ENCODE assay signal across 12 mouse cellular contexts in the genomic region with DNA sequence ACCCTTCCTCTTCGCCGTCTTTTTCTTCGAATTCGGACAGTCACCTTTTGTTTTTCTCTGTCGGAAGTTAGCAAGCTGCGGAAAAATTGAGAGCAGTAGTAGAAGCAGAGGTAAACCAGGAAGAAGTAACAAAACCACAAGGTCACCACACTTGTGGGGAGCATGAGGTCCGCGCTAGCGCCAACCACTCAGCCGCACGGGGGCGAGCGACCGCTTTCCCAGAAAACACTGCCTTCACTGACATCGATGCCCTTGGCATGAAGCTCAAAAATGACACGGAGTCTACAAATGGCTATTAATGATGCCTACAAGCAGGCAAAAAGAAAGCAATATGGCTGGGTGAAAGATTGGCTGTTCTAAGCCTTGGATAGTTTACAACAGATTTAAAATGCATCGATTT. TPM values are rescaled to one million over a fixed set of nuclear protein-coding genes. Genes with fewer than 3 reads are reported as not detected.
A peak's percentile ranks its signal among the peaks of the same experiment; 100 is the strongest.
DNase-seq lines count a peak whose midpoint lies in the region; ATAC-seq lines count a peak whose summit lies in the region.
"Had no signal": no experiment of that assay in that cellular context is flagged by ENCODE, and none has a peak within 500 bp of the region (broad histone marks: within the 10 kb centered on the region; RNA-seq: fewer than 3 reads in every experiment).

AC141477.1 (minus strand) TSS at position 164 of the 400 bp plus-strand sequence.

- no peak for ATAC-seq in midbrain, embryonic 11.5 days (ENCODE audit: low FRiP score)
- ATAC-seq in embryonic facial prominence, embryonic 13.5 days (ENCODE audit: insufficient number of reproducible peaks, insufficient read depth, low FRiP score, low TSS enrichment, low read depth), result no peak
- no peak for ATAC-seq in midbrain, embryonic 14.5 days (ENCODE audit: low FRiP score, low TSS enrichment)
- no peak for ATAC-seq in kidney, embryonic 14.5 days (ENCODE audit: low FRiP score, low TSS enrichment)

- H3K9me3 ChIP-seq in heart, embryonic 10.5 days, result no peaks in the 10 kb centered on the region
- H3K9me3 ChIP-seq in midbrain, embryonic 10.5 days (replicated peaks), result no peaks in the 10 kb centered on the region
- no peaks in the 10 kb centered on the region for H3K9me3 ChIP-seq in midbrain, embryonic 11.5 days (ENCODE audit: control insufficient read depth, low read length)
- H3K9me3 ChIP-seq in embryonic facial prominence, embryonic 13.5 days, result no peaks in the 10 kb centered on the region
- no peaks in the 10 kb centered on the region for H3K9me3 ChIP-seq in midbrain, embryonic 14.5 days (ENCODE audit: control insufficient read depth, low read length)
- H3K9me3 ChIP-seq in kidney, embryonic 14.5 days (ENCODE audit: control insufficient read depth, low read length), result no peaks in the 10 kb centered on the region

- H3K27ac ChIP-seq in heart, embryonic 10.5 days, result no peak within 1 kb of the TSS
- no peak within 1 kb of the TSS for H3K27ac ChIP-seq in midbrain, embryonic 10.5 days (replicated peaks)
- H3K27ac ChIP-seq in midbrain, embryonic 11.5 days (ENCODE audit: low read depth, low read length), result no peak within 1 kb of the TSS
- H3K27ac ChIP-seq in embryonic facial prominence, embryonic 13.5 days, result no peak within 1 kb of the TSS
- H3K27ac ChIP-seq in midbrain, embryonic 14.5 days (replicated peaks; ENCODE audit: low read depth, low read length), result no peak within 1 kb of the TSS
- H3K27ac ChIP-seq in kidney, embryonic 14.5 days (ENCODE audit: low read depth, low read length), result no peak within 1 kb of the TSS

- peak within 1 kb of the TSS; percentile 91 for H3K4me3 ChIP-seq in heart, embryonic 10.5 days
- peak within 1 kb of the TSS; percentile 88 for H3K4me3 ChIP-seq in midbrain, embryonic 10.5 days
- no peak within 1 kb of the TSS for H3K4me3 ChIP-seq in midbrain, embryonic 11.5 days (ENCODE audit: low read depth, low read length)
- peak within 1 kb of the TSS; percentile 79 for H3K4me3 ChIP-seq in embryonic facial prominence, embryonic 13.5 days
- no peak within 1 kb of the TSS for H3K4me3 ChIP-seq in midbrain, embryonic 14.5 days (replicated peaks; ENCODE audit: low read depth, low read length)
- H3K4me3 ChIP-seq in kidney, embryonic 14.5 days (ENCODE audit: low read length), result no peak within 1 kb of the TSS; the same call in 1 of the 2 replicates

- H3K27me3 ChIP-seq in heart, embryonic 10.5 days (ENCODE audit: insufficient read depth, poor library complexity, severe bottlenecking), result no peaks in the 10 kb centered on the region
- no peaks in the 10 kb centered on the region for H3K27me3 ChIP-seq in midbrain, embryonic 10.5 days (ENCODE audit: low read depth, poor library complexity, severe bottlenecking)
- H3K27me3 ChIP-seq in midbrain, embryonic 11.5 days (ENCODE audit: control insufficient read depth, insufficient read depth, low read length), result no peaks in the 10 kb centered on the region
- H3K27me3 ChIP-seq in embryonic facial prominence, embryonic 13.5 days, result no peaks in the 10 kb centered on the region
- H3K27me3 ChIP-seq in midbrain, embryonic 14.5 days (ENCODE audit: control insufficient read depth, insufficient read depth, low read length), result no peaks in the 10 kb centered on the region
- no peaks in the 10 kb centered on the region for H3K27me3 ChIP-seq in kidney, embryonic 14.5 days (ENCODE audit: control insufficient read depth, insufficient read depth, low read length)

- peaks cover 21% of the 10 kb centered on the region for H3K4me1 ChIP-seq in heart, embryonic 10.5 days
- peaks cover 24% of the 10 kb centered on the region for H3K4me1 ChIP-seq in midbrain, embryonic 10.5 days
- H3K4me1 ChIP-seq in midbrain, embryonic 11.5 days (ENCODE audit: control insufficient read depth, insufficient read depth, low read length), result peaks cover 4% of the 10 kb centered on the region
- H3K4me1 ChIP-seq in embryonic facial prominence, embryonic 13.5 days, result peaks cover 20% of the 10 kb centered on the region
- peaks cover 12% of the 10 kb centered on the region for H3K4me1 ChIP-seq in midbrain, embryonic 14.5 days (ENCODE audit: control insufficient read depth, insufficient read depth, low read length)
- H3K4me1 ChIP-seq in kidney, embryonic 14.5 days (ENCODE audit: control insufficient read depth, insufficient read depth, low read length), result peaks cover 17% of the 10 kb centered on the region

- 94% methylated on average over 17 of the region's 17 CpGs for WGBS in heart, embryonic 10.5 days
- WGBS in midbrain, embryonic 10.5 days, result 95% methylated on average over 17 of the region's 17 CpGs
- 95% methylated on average over 17 of the region's 17 CpGs for WGBS in midbrain, embryonic 11.5 days
- 96% methylated on average over 17 of the region's 17 CpGs for WGBS in embryonic facial prominence, embryonic 13.5 days
- WGBS in midbrain, embryonic 14.5 days, result 96% methylated on average over 17 of the region's 17 CpGs
- 98% methylated on average over 17 of the region's 17 CpGs for WGBS in kidney, embryonic 14.5 days

- H3K36me3 ChIP-seq in heart, embryonic 10.5 days, result peaks cover 50% of the 10 kb centered on the region
- peaks cover 54% of the 10 kb centered on the region for H3K36me3 ChIP-seq in midbrain, embryonic 10.5 days
- peaks cover 8% of the 10 kb centered on the region; the same call in 1 of the 2 replicates for H3K36me3 ChIP-seq in midbrain, embryonic 11.5 days (ENCODE audit: control insufficient read depth, insufficient read depth, low read length)
- H3K36me3 ChIP-seq in embryonic facial prominence, embryonic 13.5 days, result peaks cover 45% of the 10 kb centered on the region
- H3K36me3 ChIP-seq in midbrain, embryonic 14.5 days (ENCODE audit: control insufficient read depth, insufficient read depth, low read length), result peaks cover 31% of the 10 kb centered on the region
- peaks cover 37% of the 10 kb centered on the region for H3K36me3 ChIP-seq in kidney, embryonic 14.5 days (ENCODE audit: control insufficient read depth, insufficient read depth, low read length)

- no peak for DNase-seq in heart, embryonic 10.5 days (ENCODE audit: low spot score)
- no peak for DNase-seq in heart, adult 8-10 months (ENCODE audit: low spot score)
- DNase-seq in midbrain, embryonic 10.5 days (ENCODE audit: low spot score), result no peak
- DNase-seq in midbrain, embryonic 11.5 days (ENCODE audit: low spot score, missing footprints), result no peak
- no peak for DNase-seq in midbrain, embryonic 14.5 days
- DNase-seq in urinary bladder, adult 18-20 months (ENCODE audit: low spot score in 2 of 2), result no peak
- DNase-seq: embryo, embryonic 11 days; heart, postnatal 36 days; spleen, adult 18-20 months had no signal

- no peak within 1 kb of the TSS for H3K9ac ChIP-seq in midbrain, embryonic 11.5 days (ENCODE audit: low read length)
- no peak within 1 kb of the TSS for H3K9ac ChIP-seq in embryonic facial prominence, embryonic 13.5 days
- H3K9ac ChIP-seq in midbrain, embryonic 14.5 days (replicated peaks; ENCODE audit: low read length), result no peak within 1 kb of the TSS
- no peak within 1 kb of the TSS for H3K9ac ChIP-seq in kidney, embryonic 14.5 days (ENCODE audit: low read depth, low read length)

- no peak within 1 kb of the TSS for H3K4me2 ChIP-seq in midbrain, embryonic 11.5 days
- peak within 1 kb of the TSS; percentile 83 for H3K4me2 ChIP-seq in embryonic facial prominence, embryonic 13.5 days
- H3K4me2 ChIP-seq in midbrain, embryonic 14.5 days (ENCODE audit: low read length), result peak within 1 kb of the TSS; percentile 71; the same call in 1 of the 2 replicates
- no peak within 1 kb of the TSS for H3K4me2 ChIP-seq in kidney, embryonic 14.5 days (replicated peaks; ENCODE audit: low read depth, low read length)

RNA-seq across cellular contexts. Expression of gene AC141477.1, which starts in this region (rescaled TPM):
- polyA plus RNA-seq in heart, embryonic 10.5 days (2016; fragmentation: Nextera tagmentation; extraction: Ambion mirVana), result not detected in 2 replicates
- 1 to 10 TPM in 1 of 4 experiments, not detected in 3; 3.1 TPM for total RNA-seq in heart, adult 8-10 months (2022)
- not detected in 2 replicates for polyA plus RNA-seq in midbrain, embryonic 10.5 days (2016; fragmentation: Nextera tagmentation; extraction: Ambion mirVana)
- not detected in 2 replicates for polyA plus RNA-seq in midbrain, embryonic 11.5 days (2014; fragmentation: Nextera tagmentation; extraction: Ambion mirVana)
- polyA plus RNA-seq in embryonic facial prominence, embryonic 13.5 days (2015; fragmentation: Nextera tagmentation; extraction: Ambion mirVana), result 2.1 TPM in 1 of 2 replicates, not detected in the other
- polyA plus RNA-seq in midbrain, embryonic 14.5 days (2014; fragmentation: Nextera tagmentation; extraction: Ambion mirVana), result not detected in 2 replicates
- not detected in 2 replicates for polyA plus RNA-seq in kidney, embryonic 14.5 days (2014; fragmentation: Nextera tagmentation; extraction: Ambion mirVana)
- total RNA-seq: heart, postnatal 36 days; layer of hippocampus, postnatal 14 days had no signal

Comparison
In these comparisons a context has a peak if more than half of its experiments do, and no peak if none do; other contexts are left out.
1. H3K4me3 ChIP-seq: peak in heart, embryonic 10.5 days (single experiment), midbrain, embryonic 10.5 days (single experiment) and embryonic facial prominence, embryonic 13.5 days (single experiment); none in midbrain, embryonic 11.5 days (single experiment), midbrain, embryonic 14.5 days (single experiment) and kidney, embryonic 14.5 days (single experiment).
2. H3K4me2 ChIP-seq: peak in embryonic facial prominence, embryonic 13.5 days (single experiment) and midbrain, embryonic 14.5 days (single experiment); none in midbrain, embryonic 11.5 days (single experiment) and kidney, embryonic 14.5 days (single experiment).